Mouse (Mus musculus): ENCODE measurements around the gene Trabd2b. TPM values are rescaled to one million over a fixed set of nuclear protein-coding genes. Genes with fewer than 3 reads are reported as not detected.

Gene Trabd2b
- polyA plus RNA-seq, 1 experiment from 2014 or later: 0.50 TPM

GRCm38 (mm10) chr4:114423084-114423483, 16.6 kb downstream of the Trabd2b start:
- Histone ChIP-seq H3K27ac (ENCODE audit: low read depth, low read length) (no peak overlapping the region), H3K4me3 (ENCODE audit: low read length) (no peak overlapping the region), H3K27me3 (replicated peaks; ENCODE audit: control insufficient read depth, insufficient read depth, low read length) (no peaks in the 10 kb centered on the region), H3K9ac (ENCODE audit: low read depth, low read length) (no peak overlapping the region), H3K4me1 (ENCODE audit: control insufficient read depth, insufficient read depth, low read depth, low read length) (no peaks in the 10 kb centered on the region), H3K36me3 (ENCODE audit: control insufficient read depth, insufficient read depth, low read length) (no peaks in the 10 kb centered on the region), H3K4me2 (ENCODE audit: low read length) (no peak overlapping the region), H3K9me3 (ENCODE audit: control insufficient read depth, low read length) (no peaks in the 10 kb centered on the region)
- no peak for ATAC-seq
- 69% methylated on average over 6 of the region's 6 CpGs for WGBS

DNA sequence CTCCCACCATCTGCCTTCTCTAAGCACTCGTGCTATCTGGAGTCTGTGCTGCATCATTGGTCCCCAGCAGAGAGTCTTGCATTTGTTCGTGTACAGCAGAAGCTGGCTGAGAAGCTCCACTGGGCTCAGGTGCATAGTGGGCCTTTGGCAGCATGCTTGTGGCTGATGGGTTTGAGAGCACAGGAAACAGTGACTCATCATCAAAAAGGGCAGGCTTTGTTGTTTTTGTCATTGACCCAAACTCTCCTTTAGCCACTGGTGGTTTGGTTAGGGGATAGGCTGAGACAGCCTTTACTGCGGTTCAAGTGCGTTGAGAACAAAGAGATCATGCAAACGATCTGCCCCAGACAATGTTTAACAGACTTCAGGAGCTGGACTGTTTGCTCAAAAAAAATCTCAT, 19.3 kb downstream of the Trabd2b start:
- no peaks in the 10 kb centered on the region for H3K9me3 ChIP-seq (ENCODE audit: control insufficient read depth, low read length)
- H3K27ac ChIP-seq (ENCODE audit: low read depth, low read length): no peak overlapping the region
- H3K36me3 ChIP-seq (ENCODE audit: control insufficient read depth, insufficient read depth, low read length): no peaks in the 10 kb centered on the region
- H3K4me3 ChIP-seq (ENCODE audit: low read length): no peak overlapping the region
- H3K4me1 ChIP-seq (ENCODE audit: control insufficient read depth, insufficient read depth, low read depth, low read length): no peaks in the 10 kb centered on the region
- 39% methylated on average over 5 of the region's 5 CpGs for WGBS
- no peak for ATAC-seq
- no peaks in the 10 kb centered on the region for H3K27me3 ChIP-seq (replicated peaks; ENCODE audit: control insufficient read depth, insufficient read depth, low read length)
- H3K9ac ChIP-seq (ENCODE audit: low read depth, low read length): no peak overlapping the region
- no peak overlapping the region for H3K4me2 ChIP-seq (ENCODE audit: low read length)

- WGBS: 93% methylated on average over 2 of the region's 2 CpGs
- H3K4me3 ChIP-seq (ENCODE audit: low read length): no peak overlapping the region
- no peaks in the 10 kb centered on the region for H3K36me3 ChIP-seq (ENCODE audit: control insufficient read depth, insufficient read depth, low read length)
- H3K27ac ChIP-seq (ENCODE audit: low read depth, low read length): no peak overlapping the region
- H3K4me2 ChIP-seq (ENCODE audit: low read length): no peak overlapping the region
- H3K9ac ChIP-seq (ENCODE audit: low read depth, low read length): no peak overlapping the region
- no peaks in the 10 kb centered on the region for H3K4me1 ChIP-seq (ENCODE audit: control insufficient read depth, insufficient read depth, low read depth, low read length)
- no peak for ATAC-seq
- no peaks in the 10 kb centered on the region for H3K27me3 ChIP-seq (replicated peaks; ENCODE audit: control insufficient read depth, insufficient read depth, low read length)
- no peaks in the 10 kb centered on the region for H3K9me3 ChIP-seq (ENCODE audit: control insufficient read depth, low read length)
These were observed 26.2 kb downstream of the Trabd2b start for GRCm38 (mm10) chr4:114432742-114433141.

GRCm38 (mm10) chr4:114433440-114433839, 26.9 kb downstream of the Trabd2b start:
- WGBS: 75% methylated on average over 1 of the region's 1 CpGs
- no peak overlapping the region for H3K4me3 ChIP-seq (ENCODE audit: low read length)
- no peak overlapping the region for H3K9ac ChIP-seq (ENCODE audit: low read depth, low read length)
- ATAC-seq: no peak
- no peak overlapping the region for H3K4me2 ChIP-seq (ENCODE audit: low read length)
- H3K9me3 ChIP-seq (ENCODE audit: control insufficient read depth, low read length): no peaks in the 10 kb centered on the region
- H3K36me3 ChIP-seq (ENCODE audit: control insufficient read depth, insufficient read depth, low read length): no peaks in the 10 kb centered on the region
- H3K27ac ChIP-seq (ENCODE audit: low read depth, low read length): no peak overlapping the region
- H3K4me1 ChIP-seq (ENCODE audit: control insufficient read depth, insufficient read depth, low read depth, low read length): no peaks in the 10 kb centered on the region
- no peaks in the 10 kb centered on the region for H3K27me3 ChIP-seq (replicated peaks; ENCODE audit: control insufficient read depth, insufficient read depth, low read length)

DNA sequence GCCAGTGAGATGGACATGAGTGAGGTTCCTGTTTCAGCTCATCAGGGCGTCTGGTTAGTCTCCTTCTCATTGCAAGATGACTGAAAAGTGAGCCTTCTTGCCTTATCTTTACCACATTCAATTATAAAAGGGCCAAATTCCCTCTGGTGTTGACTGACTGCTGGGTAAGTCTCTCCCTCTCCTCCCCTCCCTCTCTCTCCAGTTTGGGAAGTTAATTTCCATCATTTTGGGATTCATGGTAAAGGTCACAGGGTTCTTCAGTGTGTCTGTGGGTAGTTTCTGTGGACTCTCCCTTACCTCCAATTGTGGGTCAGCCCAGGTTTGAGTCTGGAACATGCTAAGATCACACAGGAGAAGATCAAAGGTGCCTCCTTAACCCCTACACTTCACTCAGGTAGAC, 28.2 kb downstream of the Trabd2b start:
- no peaks in the 10 kb centered on the region for H3K36me3 ChIP-seq (ENCODE audit: control insufficient read depth, insufficient read depth, low read length)
- H3K9ac ChIP-seq (ENCODE audit: low read depth, low read length): no peak overlapping the region
- H3K4me3 ChIP-seq (ENCODE audit: low read length): no peak overlapping the region
- H3K27ac ChIP-seq (ENCODE audit: low read depth, low read length): no peak overlapping the region
- no peak overlapping the region for H3K4me2 ChIP-seq (ENCODE audit: low read length)
- ATAC-seq: no peak
- no peaks in the 10 kb centered on the region for H3K4me1 ChIP-seq (ENCODE audit: control insufficient read depth, insufficient read depth, low read depth, low read length)
- H3K27me3 ChIP-seq (replicated peaks; ENCODE audit: control insufficient read depth, insufficient read depth, low read length): no peaks in the 10 kb centered on the region
- WGBS: 75% methylated on average over 1 of the region's 1 CpGs
- no peaks in the 10 kb centered on the region for H3K9me3 ChIP-seq (ENCODE audit: control insufficient read depth, low read length)

DNA sequence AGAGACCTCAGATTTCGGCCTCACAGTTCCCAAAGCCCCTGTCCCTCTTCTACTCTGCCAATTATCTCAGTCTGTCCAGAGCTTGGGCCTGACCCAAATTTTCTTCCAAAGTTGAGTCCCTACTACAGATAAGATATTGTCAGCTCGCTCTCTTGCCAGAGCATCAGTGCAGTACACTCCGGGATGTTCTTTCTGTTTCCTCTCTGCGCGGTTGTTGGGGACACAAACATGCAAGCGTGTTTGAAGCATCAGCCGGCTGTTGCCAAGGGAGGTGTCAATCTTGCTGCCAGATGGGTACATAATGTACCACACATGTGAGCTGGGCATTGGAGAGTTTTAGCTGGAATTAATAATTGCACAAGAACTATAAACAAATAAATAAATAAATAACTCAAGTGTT, 28.9 kb downstream of the Trabd2b start:
- WGBS: 80% methylated on average over 7 of the region's 7 CpGs
- ATAC-seq: no peak

GRCm38 (mm10) chr4:114438764-114439163, 32.2 kb downstream of the Trabd2b start:
- H3K27me3 ChIP-seq (replicated peaks; ENCODE audit: control insufficient read depth, insufficient read depth, low read length): no peaks in the 10 kb centered on the region
- H3K4me3 ChIP-seq (ENCODE audit: low read length): no peak overlapping the region
- H3K4me2 ChIP-seq (ENCODE audit: low read length): no peak overlapping the region
- 67% methylated on average over 2 of the region's 2 CpGs for WGBS
- no peak overlapping the region for H3K9ac ChIP-seq (ENCODE audit: low read depth, low read length)
- H3K4me1 ChIP-seq (ENCODE audit: control insufficient read depth, insufficient read depth, low read depth, low read length): no peaks in the 10 kb centered on the region
- ATAC-seq: no peak
- H3K27ac ChIP-seq (ENCODE audit: low read depth, low read length): no peak overlapping the region
- H3K9me3 ChIP-seq (ENCODE audit: control insufficient read depth, low read length): no peaks in the 10 kb centered on the region
- H3K36me3 ChIP-seq (ENCODE audit: control insufficient read depth, insufficient read depth, low read length): no peaks in the 10 kb centered on the region

More for the DNA sequence above, 28.9 kb downstream of the Trabd2b start:
- Histone ChIP-seq H3K9me3 (ENCODE audit: control insufficient read depth, low read length) (no peaks in the 10 kb centered on the region), H3K4me1 (ENCODE audit: control insufficient read depth, insufficient read depth, low read depth, low read length) (no peaks in the 10 kb centered on the region), H3K4me3 (ENCODE audit: low read length) (no peak overlapping the region), H3K4me2 (ENCODE audit: low read length) (no peak overlapping the region), H3K36me3 (ENCODE audit: control insufficient read depth, insufficient read depth, low read length) (no peaks in the 10 kb centered on the region), H3K27ac (ENCODE audit: low read depth, low read length) (no peak overlapping the region), H3K9ac (ENCODE audit: low read depth, low read length) (no peak overlapping the region), H3K27me3 (replicated peaks; ENCODE audit: control insufficient read depth, insufficient read depth, low read length) (no peaks in the 10 kb centered on the region)

DNA sequence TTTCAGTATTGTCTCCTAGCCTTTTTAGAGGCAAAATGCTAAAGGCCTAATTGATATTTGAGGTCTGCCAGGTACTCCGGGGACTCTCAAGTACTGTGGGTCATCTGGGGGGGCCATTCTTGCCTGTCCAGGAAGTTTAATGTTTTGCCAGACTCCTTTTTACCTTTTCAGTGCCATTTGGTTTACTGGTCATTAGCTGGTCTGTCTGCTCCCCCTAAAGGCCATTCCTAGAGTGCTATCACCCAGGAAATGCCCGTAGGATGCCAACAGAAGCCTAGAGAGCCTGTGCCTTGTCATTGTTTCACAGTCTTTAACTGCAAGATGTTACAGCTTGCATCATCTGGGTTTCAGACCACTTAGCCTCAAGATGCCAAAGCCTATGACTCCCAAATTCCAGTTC, 35.7 kb downstream of the Trabd2b start:
- Histone ChIP-seq H3K27me3 (replicated peaks; ENCODE audit: control insufficient read depth, insufficient read depth, low read length) (no peaks in the 10 kb centered on the region), H3K9me3 (ENCODE audit: control insufficient read depth, low read length) (no peaks in the 10 kb centered on the region), H3K9ac (ENCODE audit: low read depth, low read length) (no peak overlapping the region), H3K36me3 (ENCODE audit: control insufficient read depth, insufficient read depth, low read length) (no peaks in the 10 kb centered on the region), H3K4me1 (ENCODE audit: control insufficient read depth, insufficient read depth, low read depth, low read length) (no peaks in the 10 kb centered on the region), H3K4me2 (ENCODE audit: low read length) (no peak overlapping the region), H3K4me3 (ENCODE audit: low read length) (no peak overlapping the region), H3K27ac (ENCODE audit: low read depth, low read length) (no peak overlapping the region)
- 55% methylated on average over 2 of the region's 2 CpGs for WGBS
- no peak for ATAC-seq

GRCm38 (mm10) chr4:114442661-114443060, 36.1 kb downstream of the Trabd2b start:
- no peaks in the 10 kb centered on the region for H3K4me1 ChIP-seq (ENCODE audit: control insufficient read depth, insufficient read depth, low read depth, low read length)
- H3K36me3 ChIP-seq (ENCODE audit: control insufficient read depth, insufficient read depth, low read length): no peaks in the 10 kb centered on the region
- no peak overlapping the region for H3K9ac ChIP-seq (ENCODE audit: low read depth, low read length)
- no peak overlapping the region for H3K4me3 ChIP-seq (ENCODE audit: low read length)
- no peak overlapping the region for H3K4me2 ChIP-seq (ENCODE audit: low read length)
- H3K27ac ChIP-seq (ENCODE audit: low read depth, low read length): no peak overlapping the region
- 80% methylated on average over 3 of the region's 3 CpGs for WGBS
- no peak for ATAC-seq
- no peaks in the 10 kb centered on the region for H3K9me3 ChIP-seq (ENCODE audit: control insufficient read depth, low read length)
- H3K27me3 ChIP-seq (replicated peaks; ENCODE audit: control insufficient read depth, insufficient read depth, low read length): no peaks in the 10 kb centered on the region

- no peaks in the 10 kb centered on the region for H3K27me3 ChIP-seq (replicated peaks; ENCODE audit: control insufficient read depth, insufficient read depth, low read length)
- no peaks in the 10 kb centered on the region for H3K4me1 ChIP-seq (ENCODE audit: control insufficient read depth, insufficient read depth, low read depth, low read length)
- ATAC-seq: no peak
- no peak overlapping the region for H3K4me2 ChIP-seq (ENCODE audit: low read length)
- H3K4me3 ChIP-seq (ENCODE audit: low read length): no peak overlapping the region
- no peaks in the 10 kb centered on the region for H3K36me3 ChIP-seq (ENCODE audit: control insufficient read depth, insufficient read depth, low read length)
- H3K9ac ChIP-seq (ENCODE audit: low read depth, low read length): no peak overlapping the region
- WGBS: 60% methylated on average over 9 of the region's 9 CpGs
- H3K9me3 ChIP-seq (ENCODE audit: control insufficient read depth, low read length): no peaks in the 10 kb centered on the region
- H3K27ac ChIP-seq (ENCODE audit: low read depth, low read length): no peak overlapping the region
These were observed 42.0 kb downstream of the Trabd2b start for GRCm38 (mm10) chr4:114448393-114449052.
